Mouse (Mus musculus) cortical plate, adult 2 months (tissue): ENCODE data around the gene Tnrc18. TPM values are rescaled to one million over a fixed set of nuclear protein-coding genes. Genes with fewer than 3 reads are reported as not detected.
"Not testable (repeated sequence)": the region's sequence is repeated elsewhere in the genome, so short reads cannot be mapped to it uniquely, and the experiment has no call there.

Experiments used
- H3K27ac ChIP-seq: fragments of 200-500 bp; 2 replicates; pipeline ENCODE4 v1.5.1; 2012; ENCODE audit warnings: low read length, control low read depth, inconsistent platforms; ENCODE audit not compliant: insufficient read depth
- H3K4me1 ChIP-seq: fragments of 200-500 bp; 2 replicates; pipeline ENCODE4 v1.6.1; 2011; ENCODE audit warnings: low read length; ENCODE audit not compliant: control insufficient read depth, insufficient read depth
- H3K4me3 ChIP-seq: fragments of 200-500 bp; 2 replicates; pipeline ENCODE4 v1.5.1; 2011; ENCODE audit warnings: mild to moderate bottlenecking, low read length, control low read depth; ENCODE audit not compliant: insufficient read depth
- CTCF ChIP-seq: fragments of 200-500 bp; IDR thresholded peaks from 2 replicates; pipeline ENCODE4 v1.5.1; 2011; ENCODE audit warnings: mild to moderate bottlenecking, control low read depth, low read length; ENCODE audit not compliant: insufficient read depth; ENCODE audit errors: extremely low read depth
- POLR2A ChIP-seq: fragments of 200-500 bp; IDR thresholded peaks from 2 replicates; pipeline ENCODE4 v1.6.1; 2011; ENCODE audit warnings: mild to moderate bottlenecking, low read length, control low read depth; ENCODE audit not compliant: insufficient read depth; ENCODE audit errors: extremely low read depth
- polyA plus RNA-seq: library from polyadenylated mRNA; depleted of rRNA; stranded (reverse); fragments of >200 nt; gene quantifications from 2 replicates; pipeline ENCODE4 v1.2.3, GENCODE M21; 2012

The Tnrc18 gene
- polyA plus RNA-seq, 1 experiment: 31.7 TPM

GRCm38 (mm10) chr5:142844467-142844866 lies 27.0 kb upstream of the Tnrc18 start:
- H3K4me3 ChIP-seq: no peak overlapping the region
- peak; percentile 34 for TF ChIP-seq CTCF
- no peak for TF ChIP-seq POLR2A
- H3K4me1 ChIP-seq: no peaks in the 10 kb centered on the region

GRCm38 (mm10) chr5:142842137-142842642 lies 24.7 kb upstream of the Tnrc18 start:
- no peak overlapping the region for H3K4me3 ChIP-seq
- TF ChIP-seq POLR2A (no peak), CTCF (peak; percentile 42; the same call in 1 of the 2 replicates)
- no peak overlapping the region for H3K27ac ChIP-seq
- H3K4me1 ChIP-seq: no peaks in the 10 kb centered on the region

More at GRCm38 (mm10) chr5:142844467-142844866, 27.0 kb upstream of the Tnrc18 start:
- no peak overlapping the region for H3K27ac ChIP-seq

- Histone ChIP-seq H3K4me1 (no peaks in the 10 kb centered on the region), H3K4me3 (no peak overlapping the region), H3K27ac (no peak overlapping the region)
- no peak for TF ChIP-seq CTCF
Observed at GRCm38 (mm10) chr5:142841372-142842136, 24.1 kb upstream of the Tnrc18 start.

- not testable (repeated sequence) for H3K4me3 ChIP-seq, H3K4me1 ChIP-seq, H3K27ac ChIP-seq
Observed at GRCm38 (mm10) chr5:142837427-142837826, 20.0 kb upstream of the Tnrc18 start.

GRCm38 (mm10) chr5:142836891-142837290 lies 19.4 kb upstream of the Tnrc18 start:
- no peak overlapping the region for H3K4me3 ChIP-seq
- TF ChIP-seq POLR2A: no peak
- no peak for TF ChIP-seq CTCF
- H3K4me1 ChIP-seq: no peaks in the 10 kb centered on the region
- no peak overlapping the region for H3K27ac ChIP-seq

- H3K4me3 ChIP-seq: no peak overlapping the region
- H3K4me1 ChIP-seq: no peaks in the 10 kb centered on the region
- no peak overlapping the region for H3K27ac ChIP-seq
- no peak for TF ChIP-seq CTCF
- no peak for TF ChIP-seq POLR2A
Observed at GRCm38 (mm10) chr5:142833646-142834438, 16.4 kb upstream of the Tnrc18 start.

GRCm38 (mm10) chr5:142826131-142826530 lies 8.7 kb upstream of the Tnrc18 start:
- peaks cover 2% of the 10 kb centered on the region; the same call in 1 of the 2 replicates for H3K4me1 ChIP-seq
- no peak overlapping the region for H3K4me3 ChIP-seq
- TF ChIP-seq CTCF: no peak
- TF ChIP-seq POLR2A: no peak
- no peak overlapping the region for H3K27ac ChIP-seq

- no peak for TF ChIP-seq CTCF
- TF ChIP-seq POLR2A: no peak
- Histone ChIP-seq H3K27ac (no peak overlapping the region), H3K4me3 (no peak overlapping the region), H3K4me1 (peaks cover 2% of the 10 kb centered on the region; the same call in 1 of the 2 replicates)
Observed at GRCm38 (mm10) chr5:142825665-142826064, 8.2 kb upstream of the Tnrc18 start.

- H3K4me1 ChIP-seq: peaks cover 2% of the 10 kb centered on the region; the same call in 1 of the 2 replicates
- no peak overlapping the region for H3K4me3 ChIP-seq
- 0 out of 2 replicates have a peak overlapping the region, but pooled peaks have one; percentile 34 for H3K27ac ChIP-seq
- no peak for TF ChIP-seq CTCF
- no peak for TF ChIP-seq POLR2A
Observed at GRCm38 (mm10) chr5:142824091-142824490, 6.6 kb upstream of the Tnrc18 start.
